Mouse (Mus musculus) mature B cell (primary cell): ENCODE data around the gene Rufy1.

Source experiments
- in situ Hi-C: fragments of 300-500 bp; cut with MboI; formaldehyde crosslinking; loops from 2 replicates; pipeline ENCODE4 v1.14.3; 2019

Rufy1 gene

GRCm38 (mm10) chr11:50426056-50426455 lies 4.9 kb downstream of the Rufy1 start:
- in situ Hi-C loops = no loop called here

DNA sequence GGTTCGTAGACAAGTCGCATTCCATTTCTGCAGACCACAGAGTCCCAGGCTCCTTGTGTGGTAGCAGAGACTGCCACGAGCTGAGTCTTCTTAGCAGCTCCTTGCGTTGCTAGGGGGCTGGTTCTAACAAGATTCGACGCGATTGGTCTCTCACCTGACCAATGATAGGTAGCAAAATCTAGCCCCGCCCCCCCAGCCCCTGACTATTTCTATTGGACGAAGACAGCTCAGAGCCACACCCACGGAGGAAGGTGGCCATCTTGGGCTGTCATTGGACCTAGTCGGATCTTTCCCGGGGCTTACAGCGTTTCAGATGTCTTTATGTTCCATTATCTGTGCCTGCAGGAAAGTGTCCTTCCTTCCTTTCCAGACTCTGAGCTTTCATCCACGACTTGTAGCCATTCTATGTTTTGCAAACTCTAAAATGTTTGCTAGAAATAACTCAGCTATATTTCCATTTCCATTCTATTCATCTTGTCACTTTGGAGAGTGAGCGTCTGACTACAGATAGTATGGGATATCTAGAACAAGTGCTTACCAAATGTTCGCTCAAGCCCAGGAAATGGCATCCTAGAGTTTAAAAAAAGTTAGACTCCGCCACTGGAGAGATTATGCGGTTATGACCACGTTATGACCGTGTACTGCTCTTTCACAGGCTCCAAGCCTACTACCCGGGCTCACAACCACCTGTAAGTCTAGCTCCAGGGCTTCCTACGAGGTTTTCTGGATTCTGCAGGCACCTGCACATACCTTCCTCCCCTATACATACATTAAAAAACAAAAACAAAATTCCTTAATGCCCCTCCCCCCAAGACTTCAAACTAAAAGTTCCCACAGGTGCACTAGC lies 8.8 kb downstream of the Rufy1 start:
- in situ Hi-C loops = no loop called here

DNA sequence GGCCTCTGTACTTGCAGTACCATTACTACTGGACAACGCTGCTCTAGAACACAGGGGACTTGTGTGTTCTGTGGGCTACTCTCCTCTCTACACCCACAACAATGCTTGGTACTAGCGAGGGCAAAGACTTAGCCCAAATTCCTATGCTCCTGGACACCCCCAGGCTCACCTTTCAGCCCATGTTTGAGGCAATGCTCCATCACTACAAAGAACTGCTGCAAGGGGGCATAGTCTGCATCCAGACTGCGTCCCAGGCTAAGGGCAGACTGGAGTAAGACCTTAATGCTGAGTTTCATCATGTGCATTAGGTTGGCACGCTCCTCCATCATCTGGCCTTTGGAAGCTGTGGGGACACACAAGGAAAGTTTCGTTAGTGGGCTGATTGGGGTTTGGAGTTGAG lies 9.5 kb downstream of the Rufy1 start:
- in situ Hi-C loops = no loop called here

GRCm38 (mm10) chr11:50417856-50418255 lies 13.1 kb downstream of the Rufy1 start:
- in situ Hi-C loops = no loop called here

GRCm38 (mm10) chr11:50415563-50416241 lies 15.2 kb downstream of the Rufy1 start:
- in situ Hi-C loops = no loop called here

DNA sequence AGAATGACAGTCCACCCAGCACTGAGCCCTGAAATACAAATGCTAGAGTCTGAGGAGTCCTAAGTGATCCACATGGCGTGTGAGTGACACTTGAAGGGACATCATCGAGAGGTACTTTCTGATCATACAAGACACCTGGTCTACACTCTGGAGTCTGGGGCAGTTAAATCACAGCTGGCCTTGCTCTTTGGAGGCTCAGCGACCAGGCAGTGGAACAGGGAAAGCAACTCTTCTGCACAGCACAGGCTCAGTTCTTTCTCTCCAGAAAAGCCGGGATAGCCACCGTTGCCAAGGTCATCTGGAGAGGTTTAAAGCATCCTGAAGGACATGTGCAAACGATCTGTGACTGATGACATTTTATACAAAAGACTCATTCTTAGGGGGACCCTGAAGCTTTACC lies 23.7 kb downstream of the Rufy1 start:
- in situ Hi-C loops = no loop called here

- in situ Hi-C loops = no loop called here
These were observed 27.4 kb downstream of the Rufy1 start for GRCm38 (mm10) chr11:50403367-50404014.

- in situ Hi-C loops = no loop called here
These were observed 28.4 kb downstream of the Rufy1 start for GRCm38 (mm10) chr11:50402481-50402880.

DNA sequence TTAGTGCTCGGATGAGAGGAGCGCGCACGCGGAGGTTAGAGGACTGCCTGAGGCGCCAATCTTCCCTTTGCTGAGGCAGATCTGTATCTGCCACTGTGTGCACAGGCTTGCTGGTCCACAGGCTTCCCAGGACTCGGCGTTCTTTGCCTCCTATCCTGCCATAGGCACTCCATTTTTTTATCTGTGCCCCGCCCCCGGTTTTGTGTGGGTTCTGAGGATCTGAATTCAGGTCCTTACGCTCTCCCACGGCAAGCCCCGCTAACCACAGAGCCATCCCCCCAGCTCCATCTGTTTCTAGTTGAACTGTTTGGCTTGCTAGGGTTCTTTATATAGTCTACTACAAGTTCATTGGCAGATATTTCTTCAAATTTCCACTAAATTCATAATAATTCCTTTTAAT lies 32.1 kb downstream of the Rufy1 start:
- in situ Hi-C loops = no loop called here

GRCm38 (mm10) chr11:50397316-50397715 lies 33.6 kb downstream of the Rufy1 start:
- in situ Hi-C loops = no loop called here

DNA sequence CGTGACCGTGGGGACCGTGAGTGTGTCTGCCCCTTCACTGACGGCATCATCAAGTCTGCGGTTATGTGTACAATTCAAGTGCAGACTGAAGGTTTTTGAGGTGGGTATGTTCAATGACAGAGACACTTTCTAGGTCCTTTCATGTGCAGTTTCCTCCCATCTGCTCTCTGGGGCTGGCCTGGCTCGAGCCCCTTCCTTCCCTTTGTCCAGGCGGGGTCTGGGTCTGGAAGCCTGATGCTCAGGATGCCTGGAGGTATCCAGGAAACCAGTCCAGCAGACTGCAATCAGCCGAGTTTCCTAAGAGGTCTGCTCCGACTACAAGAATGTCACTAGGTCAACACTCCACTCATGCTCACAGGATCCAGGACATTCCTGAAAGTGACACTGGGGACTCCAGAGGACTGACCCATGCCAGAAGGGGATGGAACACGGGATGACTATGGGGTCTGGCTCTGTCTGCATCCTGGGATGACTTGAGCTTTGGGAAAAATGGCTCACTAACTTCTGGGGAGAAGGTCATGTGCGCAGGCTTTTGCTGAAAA lies 34.1 kb downstream of the Rufy1 start:
- in situ Hi-C loops = no loop called here

GRCm38 (mm10) chr11:50394731-50395130 lies 36.2 kb downstream of the Rufy1 start:
- in situ Hi-C loops = no loop called here

DNA sequence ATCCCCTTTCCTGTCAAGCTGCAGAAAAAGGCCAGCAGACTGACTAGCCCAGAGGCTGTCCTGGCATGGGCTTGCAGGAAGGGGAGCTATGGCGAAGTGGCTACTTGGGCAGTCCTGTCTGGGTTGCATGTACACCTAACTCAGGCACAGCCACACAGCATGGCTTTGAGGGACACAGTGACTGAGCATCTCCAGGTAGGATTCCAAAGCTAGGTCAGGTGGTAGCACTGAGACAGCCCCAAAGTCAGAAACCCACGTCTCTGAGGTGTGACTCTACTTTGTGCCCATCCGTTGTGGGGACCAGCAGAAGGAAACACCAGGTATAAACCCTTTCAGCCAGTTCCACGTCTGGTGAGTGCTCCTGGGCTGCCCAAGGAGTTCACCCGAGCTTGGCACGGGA lies 37.6 kb downstream of the Rufy1 start:
- in situ Hi-C loops = no loop called here

- in situ Hi-C loops = no loop called here
These were observed 39.5 kb downstream of the Rufy1 start for GRCm38 (mm10) chr11:50391272-50391960.

DNA sequence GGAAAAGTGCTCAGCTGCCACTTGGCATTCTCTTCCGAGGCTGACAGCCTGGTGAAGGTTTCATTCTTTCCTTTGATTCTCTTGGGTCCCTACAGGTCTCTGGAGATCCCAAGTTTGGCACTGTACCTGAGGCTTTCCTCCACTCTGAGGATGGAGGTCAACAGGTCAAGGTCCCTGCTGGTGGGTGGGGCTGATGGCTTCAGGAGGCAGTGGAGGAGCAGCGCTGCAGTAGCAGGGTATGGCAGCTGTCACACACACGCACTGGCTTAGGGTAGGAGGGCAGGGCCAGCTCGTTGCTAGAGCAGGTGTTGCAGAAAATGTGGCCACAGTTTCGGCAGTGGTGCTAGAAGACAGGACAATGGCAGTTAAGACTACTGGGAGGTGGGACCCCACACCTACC lies 41.3 kb downstream of the Rufy1 start:
- in situ Hi-C loops = no loop called here

GRCm38 (mm10) chr11:50389011-50389410 lies 41.9 kb downstream of the Rufy1 start:
- in situ Hi-C loops = no loop called here

GRCm38 (mm10) chr11:50388217-50388929 lies 42.6 kb downstream of the Rufy1 start:
- in situ Hi-C loops = no loop called here

- in situ Hi-C loops = no loop called here
These were observed 43.2 kb downstream of the Rufy1 start for GRCm38 (mm10) chr11:50387697-50388096.

DNA sequence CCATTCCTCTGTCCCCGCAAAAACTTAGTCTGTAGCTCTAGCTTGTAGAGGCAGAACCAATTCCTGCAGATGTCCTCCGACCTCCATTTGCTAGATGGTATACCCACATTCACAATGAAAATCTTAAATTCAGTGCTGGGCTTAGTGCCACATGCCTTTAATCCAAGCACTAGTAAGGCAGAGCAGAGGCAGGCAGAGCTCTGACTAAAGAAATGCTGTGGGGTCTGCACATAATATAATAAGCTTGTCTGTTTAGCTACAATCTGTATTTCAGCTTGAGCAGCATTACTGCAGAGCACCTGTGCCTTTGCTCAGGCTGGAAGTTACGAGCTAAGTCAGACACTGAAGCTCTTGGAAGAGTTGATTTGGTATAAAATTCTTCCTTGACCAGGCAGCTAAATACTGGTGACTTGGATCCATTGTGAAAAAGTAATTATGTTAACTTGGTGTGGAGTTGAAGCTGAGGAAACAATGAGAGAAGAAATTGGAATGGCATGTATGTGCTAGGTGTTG lies 43.7 kb downstream of the Rufy1 start:
- in situ Hi-C loops = no loop called here

DNA sequence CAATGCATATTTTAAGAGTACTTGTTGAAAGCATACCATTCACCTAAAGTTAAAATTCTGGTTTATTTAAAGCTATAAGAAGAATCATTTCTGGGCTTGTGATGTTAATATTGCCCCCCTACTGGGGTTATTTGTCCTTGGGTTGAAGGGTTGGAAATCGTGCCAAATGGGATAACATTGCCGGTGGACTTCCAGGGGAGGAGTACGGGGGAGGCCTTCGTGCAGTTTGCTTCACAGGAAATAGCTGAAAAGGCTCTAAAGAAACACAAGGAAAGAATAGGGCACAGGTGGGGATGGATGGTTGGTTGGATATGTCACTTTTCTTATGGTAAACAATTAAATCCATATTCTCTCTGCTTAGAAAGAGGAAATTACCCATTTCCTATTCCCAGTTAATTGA lies 49.6 kb downstream of the Rufy1 start:
- in situ Hi-C loops = no loop called here
